Mouse (Mus musculus) liver, adult 2 months (tissue): ENCODE results near the gene Kdm8.

ENCODE experiments used
- CTCF ChIP-seq: fragments of 200-500 bp; IDR thresholded peaks from 2 replicates; pipeline ENCODE4 v1.5.1; 2011; ENCODE audit warnings: low read depth, low read length, control low read depth
- POLR2A ChIP-seq: fragments of 200-500 bp; IDR thresholded peaks from 2 replicates; pipeline ENCODE4 v1.6.1; 2011; ENCODE audit warnings: low read length, control low read depth; ENCODE audit not compliant: insufficient read depth; ENCODE audit errors: extremely low read depth

DNA sequence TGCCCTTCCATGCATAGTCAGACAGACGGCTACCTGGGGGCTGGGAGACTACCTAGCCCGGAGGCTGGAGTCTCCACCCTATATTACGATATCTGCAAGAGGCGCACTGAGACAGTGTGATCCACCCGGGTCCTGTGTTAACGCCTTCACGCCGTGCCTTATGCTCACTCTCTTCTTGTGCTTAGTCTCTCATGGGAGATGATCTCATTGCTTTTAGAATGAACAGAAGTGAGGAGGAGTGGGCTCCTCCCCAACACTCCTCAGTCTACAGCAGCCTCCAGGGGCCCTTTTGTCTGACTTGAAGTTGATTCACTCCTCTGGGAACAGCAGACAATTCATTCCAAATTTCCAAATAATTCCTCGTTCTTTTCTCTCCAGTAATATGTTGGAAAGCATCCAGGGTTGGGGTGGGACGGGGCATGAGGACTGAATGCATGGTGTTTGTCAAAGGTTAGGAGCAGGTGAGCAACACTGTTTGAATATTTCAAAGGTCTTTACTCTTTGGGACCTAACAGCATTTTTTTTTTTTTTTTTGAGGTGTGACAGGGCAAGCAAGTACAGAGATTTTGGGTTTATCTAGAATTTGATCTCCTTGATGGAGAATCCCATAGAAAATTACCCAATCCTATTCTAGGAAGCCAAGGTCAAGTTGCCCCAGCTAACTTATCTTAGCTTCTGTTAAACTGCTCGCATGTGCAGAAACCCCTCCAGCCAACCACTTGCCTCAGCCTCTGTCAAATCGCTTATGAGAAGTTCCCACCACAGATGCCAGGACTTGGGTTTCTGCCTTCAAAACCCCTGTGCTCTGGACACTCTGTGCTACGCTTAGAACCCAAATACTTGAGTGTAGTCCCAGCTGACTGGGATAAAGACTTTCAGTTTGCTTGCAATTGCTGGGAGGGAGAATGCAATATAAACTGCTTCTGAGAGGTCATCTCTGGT lies 55.7 kb downstream of the Kdm8 start:
- TF ChIP-seq POLR2A (no peak), CTCF (no peak)
